Mouse (Mus musculus) left cerebral cortex, postnatal 4 days (tissue): Measurements from ENCODE around the gene Akirin1. TPM values are rescaled to one million over a fixed set of nuclear protein-coding genes. Genes with fewer than 3 reads are reported as not detected.

ENCODE experiments used
- DNase-seq: peaks from one replicate; pipeline ENCODE4 v3.0.0-alpha.2; 2022
- intact Hi-C: fragments of 180-260 bp; cut with DNase I; formaldehyde crosslinking; loops from one replicate; pipeline ENCODE4 v1.15.1; 2025
- total RNA-seq, 2 experiments: library from RNA; stranded (reverse); gene quantifications; 2 replicates each; pipeline ENCODE4 v1.2.3; 2021

Akirin1 gene
- 10 to 100 TPM; 46.5 to 46.9 TPM for total RNA-seq

DNA sequence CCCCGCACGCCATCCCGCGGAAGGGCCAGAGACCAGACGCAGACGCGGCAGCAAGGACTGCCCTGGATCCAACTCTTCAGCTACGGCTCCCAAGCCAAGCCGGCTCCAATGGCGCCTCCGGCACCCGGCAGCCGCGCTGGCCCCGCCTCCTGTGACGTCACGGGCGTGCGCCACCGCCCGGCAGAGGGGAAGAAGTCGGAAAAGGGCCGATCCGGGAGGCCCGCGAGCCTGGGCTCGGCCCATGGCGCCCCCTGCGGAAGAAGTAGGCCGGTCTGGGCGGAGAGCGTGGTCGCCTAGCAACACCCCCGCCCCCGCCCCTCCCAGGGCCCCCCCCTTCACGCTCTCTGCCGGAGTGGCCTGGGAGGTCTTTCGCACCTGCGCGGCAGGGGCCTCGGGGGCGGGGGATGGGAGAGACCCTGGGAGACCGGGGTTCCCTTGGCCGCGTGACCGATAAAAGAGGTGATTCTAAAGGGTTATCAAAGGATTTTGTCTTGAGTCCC, at the start of gene Akirin1:
Akirin1 (minus strand) TSS at position 194 of the 500 bp plus-strand sequence.
- intact Hi-C loops: no loop called here
- DNase-seq: peak; percentile 99

DNA sequence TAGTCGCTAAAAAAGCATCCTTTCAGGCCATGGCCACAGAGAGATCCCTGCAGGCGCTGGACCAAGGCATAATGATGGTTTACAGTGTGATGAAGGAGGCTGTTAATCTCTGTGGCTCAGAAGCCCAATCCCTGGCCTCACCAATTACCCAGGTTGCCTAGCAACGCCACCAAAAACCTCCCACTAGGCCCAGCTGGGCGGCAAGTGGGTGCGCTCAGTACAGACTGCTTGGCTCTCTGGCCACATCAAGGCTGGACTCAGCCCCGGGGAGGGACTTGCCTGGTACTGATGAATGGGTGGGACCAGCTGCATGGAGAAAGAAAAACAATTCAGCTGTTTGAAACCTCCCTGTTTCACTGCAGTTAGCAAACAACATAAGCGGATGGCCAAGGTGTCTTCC, 47.7 kb upstream of the Akirin1 start:
- intact Hi-C loops: no loop called here
- peak; percentile 10 for DNase-seq

- intact Hi-C loops: no loop called here
- DNase-seq: no peak
Observed at GRCm38 (mm10) chr4:123797403-123797802, 47.3 kb upstream of the Akirin1 start.

- no peak for DNase-seq
- intact Hi-C loops: no loop called here
Observed at GRCm38 (mm10) chr4:123795057-123795456, 44.9 kb upstream of the Akirin1 start.

- intact Hi-C loops: no loop called here
- DNase-seq: no peak
Observed at GRCm38 (mm10) chr4:123793136-123793535, 43.0 kb upstream of the Akirin1 start.

- no peak for DNase-seq
- intact Hi-C loops: no loop called here
Observed at GRCm38 (mm10) chr4:123792666-123793065, 42.5 kb upstream of the Akirin1 start.

DNA sequence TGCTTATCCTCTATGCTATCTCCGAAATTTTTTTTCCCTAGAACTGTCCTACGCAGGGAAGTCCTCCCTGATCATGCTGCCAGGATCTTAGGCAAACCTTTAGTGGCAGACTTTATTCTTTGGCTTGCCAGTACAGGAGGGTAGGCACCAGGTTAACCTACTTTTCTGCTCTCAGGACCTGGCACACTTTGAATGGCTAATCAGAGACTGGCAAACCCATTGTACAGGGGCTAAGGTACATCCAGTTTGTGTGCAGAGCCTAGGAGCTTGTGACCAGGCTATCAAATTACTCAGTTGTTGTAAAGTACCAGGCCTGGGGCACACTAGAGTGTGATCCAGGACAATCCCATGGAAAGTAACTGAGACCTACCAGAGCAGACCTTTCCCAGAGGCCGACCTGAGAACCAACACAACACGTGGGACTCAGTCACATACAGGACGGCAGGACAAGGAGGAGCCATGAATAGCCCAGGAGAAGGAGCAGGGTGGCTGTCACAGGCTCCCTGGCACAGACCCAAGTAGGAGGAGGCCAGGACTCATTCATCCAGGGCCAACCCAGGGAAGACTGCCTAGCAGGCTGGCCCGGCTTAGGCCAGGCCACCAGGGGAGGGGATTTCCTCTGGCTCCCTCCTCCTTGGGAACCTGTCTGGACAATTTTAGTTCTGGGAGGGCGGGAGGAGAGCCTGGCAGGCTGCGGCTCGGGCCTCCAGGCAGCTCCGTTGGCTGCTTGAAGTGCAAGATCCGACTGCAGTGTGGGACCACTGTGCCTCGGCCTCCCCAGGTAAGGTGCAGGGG, 37.2 kb upstream of the Akirin1 start, which contains the start of gene Rhbdl2:
Rhbdl2 (plus strand) TSS at position 684 of the 795 bp plus-strand sequence.
- DNase-seq: peak; percentile 86
- intact Hi-C loops: no loop called here

- intact Hi-C loops: no loop called here
- DNase-seq: no peak
Observed at GRCm38 (mm10) chr4:123768234-123768633, 18.1 kb upstream of the Akirin1 start.

DNA sequence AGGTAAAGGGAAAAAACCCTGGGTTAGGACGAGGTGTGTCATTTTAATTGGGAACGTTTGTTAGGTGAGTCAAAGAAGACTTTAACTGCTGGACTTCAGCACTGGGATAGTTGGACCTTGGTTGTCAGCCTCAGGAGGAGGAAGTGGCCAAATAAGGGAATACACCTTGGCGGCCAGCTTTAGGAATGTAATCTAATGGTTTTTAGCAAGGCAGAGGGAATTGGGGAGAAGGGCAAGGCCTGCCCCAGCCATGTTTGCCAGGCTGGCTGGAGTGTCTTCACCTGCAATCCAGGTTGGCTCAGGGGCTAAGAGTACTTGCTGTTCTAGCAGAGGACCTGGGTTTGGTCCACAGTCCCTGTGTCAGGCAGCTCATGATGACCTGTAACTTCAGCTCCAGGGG, 17.7 kb upstream of the Akirin1 start:
- intact Hi-C loops: no loop called here
- DNase-seq: no peak

DNA sequence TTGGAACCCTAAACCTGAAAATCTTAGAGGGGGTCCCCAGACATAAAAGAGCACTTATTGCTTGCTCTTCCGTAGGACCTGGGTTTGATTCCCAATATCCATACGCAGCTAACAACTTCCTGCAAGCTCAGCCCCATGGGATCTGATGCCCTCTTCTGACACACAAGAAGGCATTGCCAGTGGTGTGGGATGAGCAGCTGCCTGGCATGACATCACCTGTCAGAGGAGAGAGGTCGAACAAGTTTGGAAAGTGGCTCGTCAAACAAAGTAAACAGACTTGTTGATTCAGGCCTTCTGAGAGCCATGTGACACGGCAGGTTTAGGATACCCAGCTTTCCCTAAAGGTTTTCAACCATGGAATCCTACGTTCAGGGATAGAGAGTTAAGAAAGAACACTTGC, 14.9 kb upstream of the Akirin1 start:
- no peak for DNase-seq
- intact Hi-C loops: no loop called here

DNA sequence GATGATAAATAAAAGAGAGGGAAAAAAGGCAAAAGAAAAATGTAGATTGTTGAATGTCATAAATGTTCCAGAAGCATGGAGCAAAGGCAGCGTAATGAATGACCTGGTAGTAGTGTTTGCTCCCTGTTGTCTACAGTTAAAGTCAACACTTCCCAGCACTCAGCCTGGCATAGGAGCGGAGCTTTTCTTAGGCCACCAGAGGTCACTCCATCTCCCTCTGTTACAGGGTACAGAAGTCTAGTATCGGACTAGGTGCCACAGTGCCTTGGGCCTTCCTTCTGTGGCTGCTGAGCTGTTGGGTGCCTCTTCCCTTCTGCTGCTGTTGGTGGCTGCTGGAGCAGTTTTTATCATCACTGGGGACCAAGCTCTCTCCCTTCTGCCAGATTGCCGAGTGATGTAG, 8.2 kb upstream of the Akirin1 start:
- intact Hi-C loops: no loop called here
- DNase-seq: no peak

DNA sequence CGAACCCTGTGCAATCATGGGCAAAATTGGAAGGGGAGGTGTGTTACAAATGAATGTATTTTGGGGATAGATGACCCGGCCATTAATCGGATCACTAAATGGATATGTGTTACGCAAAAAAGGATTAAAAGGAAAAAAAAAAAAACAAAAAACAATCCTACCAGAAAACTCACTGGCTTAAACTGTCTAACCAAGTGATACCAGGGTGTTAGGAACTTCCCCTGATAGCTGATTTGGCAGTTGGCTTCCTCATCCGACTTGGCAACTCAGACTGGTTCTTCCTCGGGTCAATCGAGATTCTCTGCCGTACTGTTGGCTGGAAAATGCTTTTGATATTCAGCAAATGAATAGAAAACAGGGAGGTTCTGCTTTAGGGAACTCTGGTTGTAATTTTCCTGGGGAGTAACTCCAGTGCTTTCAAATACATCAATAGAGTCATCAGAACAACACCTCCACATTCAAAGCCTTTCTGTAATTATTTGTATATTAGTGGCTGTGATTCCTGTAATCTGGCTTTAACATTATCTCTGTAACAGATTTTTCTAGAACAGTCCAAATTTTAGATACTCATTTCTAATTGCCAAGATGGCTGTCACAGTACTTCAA, 665 bp upstream of the Akirin1 start:
- DNase-seq: peak; percentile 40
- intact Hi-C loops: no loop called here

- DNase-seq: peak; percentile 57
- intact Hi-C loops: loop anchor here (2.0 kb wide), 1 partner anchor 149 kb away; no protein-coding TSS in a partner anchor
Observed at GRCm38 (mm10) chr4:123749484-123750130, 538 bp downstream of the Akirin1 start.

DNA sequence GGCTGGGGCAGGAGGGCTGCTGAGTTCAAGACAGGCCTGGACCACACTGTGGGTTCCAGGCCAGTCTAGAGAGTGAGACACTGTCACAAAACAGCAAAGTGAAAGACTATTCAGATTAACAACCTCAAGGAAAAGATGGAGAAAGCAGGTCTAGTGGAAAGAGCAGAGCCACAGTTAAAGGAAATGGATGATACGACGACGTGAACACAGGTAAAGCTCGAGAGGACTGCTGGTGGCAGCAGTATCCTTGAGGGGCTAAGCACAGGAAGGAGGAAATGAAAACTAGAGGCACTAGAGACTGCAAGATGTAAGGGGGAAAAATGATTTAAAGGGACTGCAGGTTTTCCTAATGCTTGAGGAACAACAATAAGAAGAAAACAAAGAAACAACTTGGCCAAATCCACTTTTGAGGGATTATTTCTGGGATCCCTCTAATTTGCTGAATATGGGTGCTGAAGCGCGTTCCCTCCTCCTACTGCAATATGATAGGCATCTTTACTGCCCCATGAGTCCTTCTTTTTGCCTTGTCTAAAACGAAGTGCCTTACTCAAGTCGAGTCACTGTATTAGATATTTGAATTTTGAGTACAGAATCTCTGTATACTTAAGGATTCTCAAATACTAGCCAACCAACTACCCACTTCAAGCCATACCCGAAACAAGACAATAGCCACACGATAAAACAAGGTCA, 1.3 kb downstream of the Akirin1 start:
- intact Hi-C loops: loop anchor here (2.0 kb wide), 1 partner anchor 150 kb away; no protein-coding TSS in a partner anchor
- DNase-seq: no peak

DNA sequence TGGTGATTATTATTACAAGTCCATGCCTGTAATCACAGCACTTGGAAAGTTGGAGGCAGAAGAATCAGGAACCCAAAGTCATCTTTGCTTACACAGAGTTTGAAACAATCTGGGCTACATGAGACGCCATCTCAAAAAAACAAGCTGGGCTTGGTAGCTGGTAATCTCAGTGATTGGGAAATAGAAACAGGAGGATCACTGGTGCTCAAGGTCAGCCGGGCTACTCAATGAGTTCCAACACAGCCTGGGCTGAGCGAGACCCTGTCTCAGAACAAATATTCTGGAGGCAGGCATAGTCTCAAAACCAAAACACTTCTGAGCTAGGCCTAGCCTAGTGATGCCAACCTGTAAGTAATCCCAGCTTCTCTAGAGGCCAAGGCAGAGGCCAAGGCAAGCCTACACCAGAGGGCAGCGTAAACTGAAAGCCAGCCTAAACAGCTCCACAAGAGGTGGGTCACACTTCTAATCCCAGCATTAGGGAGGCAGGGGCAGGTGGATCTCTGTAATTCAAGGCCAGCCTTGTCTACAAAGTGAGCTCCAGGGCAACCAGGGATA, 4.8 kb downstream of the Akirin1 start:
- intact Hi-C loops: no loop called here

DNA sequence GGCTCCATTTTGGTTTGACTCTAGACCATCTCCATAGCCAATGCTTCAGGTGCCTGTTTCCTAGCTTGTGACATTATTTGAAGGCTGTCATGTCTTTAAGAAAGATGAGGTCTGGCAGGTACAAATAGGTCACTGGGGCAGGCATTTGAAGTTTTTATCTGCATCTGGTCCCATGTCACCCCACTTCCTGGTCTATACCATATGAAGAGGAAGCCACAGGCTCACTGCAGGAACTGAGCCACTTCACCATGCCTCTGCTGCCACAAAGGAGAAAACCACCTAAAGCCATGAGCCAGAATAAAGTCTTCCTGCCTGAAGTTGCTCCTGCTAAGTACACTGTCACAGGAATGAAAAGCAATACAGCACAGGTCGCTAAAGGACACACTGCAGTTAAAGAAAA, 7.3 kb downstream of the Akirin1 start:
- intact Hi-C loops: no loop called here
- DNase-seq: no peak

More for the DNA sequence above, 4.8 kb downstream of the Akirin1 start:
- DNase-seq: no peak

DNA sequence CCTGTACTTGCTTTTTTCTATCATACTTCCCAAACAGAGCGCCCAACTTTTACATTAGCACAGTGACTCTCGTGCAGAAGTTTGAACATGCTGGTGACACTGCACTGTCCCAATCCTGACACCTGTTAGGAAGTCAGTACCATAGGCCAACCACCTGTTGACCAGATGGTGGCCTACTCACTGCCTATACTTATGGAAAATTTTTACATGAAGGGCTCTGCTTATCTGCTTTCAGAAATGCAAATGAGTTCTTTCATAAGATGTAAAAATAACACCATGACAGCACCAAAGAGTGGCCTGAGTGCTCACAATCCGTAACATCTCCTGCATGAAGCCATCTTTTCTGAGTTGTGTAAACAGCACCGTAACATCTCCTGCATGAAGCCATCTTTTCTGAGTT, 11.4 kb downstream of the Akirin1 start:
- intact Hi-C loops: no loop called here
- DNase-seq: no peak

DNA sequence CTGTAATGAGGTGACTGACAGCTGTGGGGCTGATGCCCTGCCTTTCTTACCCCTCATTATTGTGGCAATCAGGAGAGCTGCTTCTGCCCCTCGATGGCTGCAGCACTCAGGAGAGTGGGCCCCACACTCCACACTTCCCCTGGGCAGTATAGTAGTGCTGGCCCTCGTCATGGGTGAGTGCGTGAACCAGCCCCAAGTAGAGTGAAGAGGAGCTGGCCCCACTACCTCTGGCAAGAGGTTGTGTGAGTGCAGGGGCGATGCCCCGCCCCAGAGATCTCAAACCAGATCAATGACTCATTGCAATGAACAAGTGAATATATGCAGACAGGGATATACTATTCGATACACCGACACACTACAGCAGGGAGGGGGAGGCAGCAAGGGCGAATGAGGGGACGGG, 16.6 kb downstream of the Akirin1 start:
- intact Hi-C loops: no loop called here
- DNase-seq: no peak

DNA sequence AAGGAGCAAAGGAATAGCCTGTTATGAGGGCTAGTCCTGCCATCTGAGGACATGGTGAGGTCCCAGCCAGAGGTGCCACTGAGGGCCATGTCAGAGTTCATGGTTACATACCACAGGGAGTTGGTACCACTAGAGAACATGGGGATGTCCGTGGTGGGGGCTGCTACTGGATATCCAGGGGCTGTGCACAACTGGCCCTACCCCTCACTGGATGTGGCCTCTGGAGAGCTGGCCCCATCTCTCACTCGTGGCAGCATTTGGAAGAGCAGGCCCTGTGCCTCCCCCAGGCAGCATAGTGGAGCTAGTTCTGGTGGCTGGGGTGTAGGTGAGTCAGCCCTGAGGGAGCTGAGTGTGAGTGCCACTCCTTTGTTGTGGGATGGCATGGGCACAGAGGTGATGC, 17.2 kb downstream of the Akirin1 start:
- intact Hi-C loops: no loop called here
- no peak for DNase-seq

GRCm38 (mm10) chr4:123732163-123732910, 17.8 kb downstream of the Akirin1 start:
- DNase-seq: peak; percentile 9
- intact Hi-C loops: no loop called here
